17 mouse cellular contexts compared by ENCODE assay signal in genomic region chr7:114731175-114731574, GRCm38 (mm10). TPM values are rescaled to one million over a fixed set of nuclear protein-coding genes. Genes with fewer than 3 reads are reported as not detected.
"Had no signal": no experiment of that assay in that cellular context is flagged by ENCODE, and none has a peak within 500 bp of the region (broad histone marks: within the 10 kb centered on the region; RNA-seq: fewer than 3 reads in every experiment).

No protein-coding gene starts in this region.

- H3K9me3 ChIP-seq: limb, embryonic 15.5 days; midbrain, embryonic 10.5 days; neural tube, embryonic 15.5 days; stomach, embryonic 15.5 days had no signal

- H3K36me3 ChIP-seq: limb, embryonic 15.5 days; midbrain, embryonic 10.5 days; neural tube, embryonic 15.5 days; stomach, embryonic 15.5 days had no signal

- H3K4me1 ChIP-seq: limb, embryonic 15.5 days; neural tube, embryonic 15.5 days; stomach, embryonic 15.5 days had no signal

- H3K27me3 ChIP-seq: limb, embryonic 15.5 days; neural tube, embryonic 15.5 days; stomach, embryonic 15.5 days had no signal

- H3K27ac ChIP-seq: limb, embryonic 15.5 days; liver, embryonic 14.5 days; midbrain, embryonic 10.5 days; neural tube, embryonic 15.5 days; stomach, embryonic 15.5 days had no signal

- DNase-seq: kidney, adult 8-10 months; kidney, postnatal 25 days; lung, adult 18-20 months; right cerebral cortex, postnatal 4 days; thymus, adult 18-20 months; thymus, postnatal 25 days had no signal

- H3K4me3 ChIP-seq: limb, embryonic 15.5 days; midbrain, embryonic 10.5 days; myocyte; neural tube, embryonic 15.5 days; stomach, embryonic 15.5 days had no signal

RNA-seq across cellular contexts. Expression of gene Calcb, which starts 12.7 kb away (rescaled TPM):
- total RNA-seq: left cerebral cortex, adult 8-10 months; left cerebral cortex, postnatal 25 days had no signal
- polyA plus RNA-seq: limb, embryonic 11.5 days; liver, embryonic 14.5 days; midbrain, embryonic 10.5 days; midbrain, embryonic 14.5 days; spleen, adult 2 months had no signal
